Mouse (Mus musculus): ENCODE measurements around the gene Rassf5. TPM values are rescaled to one million over a fixed set of nuclear protein-coding genes. Genes with fewer than 3 reads are reported as not detected.
"Not testable (repeated sequence)": the region's sequence is repeated elsewhere in the genome, so short reads cannot be mapped to it uniquely, and the experiment has no call there.

Gene Rassf5
- polyA plus RNA-seq, 1 experiment from 2014 or later: 7.1 TPM

- no peaks in the 10 kb centered on the region for H3K4me1 ChIP-seq (ENCODE audit: control insufficient read depth, insufficient read depth, low read length)
- H3K36me3 ChIP-seq (ENCODE audit: control insufficient read depth, insufficient read depth, low read length): no peaks in the 10 kb centered on the region
- H3K27me3 ChIP-seq (ENCODE audit: control insufficient read depth, insufficient read depth, low read length): no peaks in the 10 kb centered on the region
- WGBS: 82% methylated on average over 10 of the region's 10 CpGs
- no peak overlapping the region for H3K27ac ChIP-seq (ENCODE audit: low read length)
- ATAC-seq (ENCODE audit: insufficient read depth, low FRiP score): no peak
- H3K4me2 ChIP-seq (ENCODE audit: low read depth, low read length): no peak overlapping the region
- H3K9me3 ChIP-seq (replicated peaks; ENCODE audit: control insufficient read depth, low read length): no peaks in the 10 kb centered on the region
- no peak overlapping the region for H3K4me3 ChIP-seq (replicated peaks; ENCODE audit: low read length)
- H3K9ac ChIP-seq (ENCODE audit: low read length): no peak overlapping the region
Observed at GRCm38 (mm10) chr1:131268776-131269175, 23.7 kb upstream of the Rassf5 start.

GRCm38 (mm10) chr1:131263905-131264304 is 18.8 kb upstream of the Rassf5 start:
- no peaks in the 10 kb centered on the region for H3K27me3 ChIP-seq (ENCODE audit: control insufficient read depth, insufficient read depth, low read length)
- ATAC-seq (ENCODE audit: insufficient read depth, low FRiP score): no peak
- no peaks in the 10 kb centered on the region for H3K36me3 ChIP-seq (ENCODE audit: control insufficient read depth, insufficient read depth, low read length)
- no peak overlapping the region for H3K4me2 ChIP-seq (ENCODE audit: low read depth, low read length)
- 65% methylated on average over 12 of the region's 12 CpGs for WGBS
- H3K27ac ChIP-seq (ENCODE audit: low read length): no peak overlapping the region
- H3K9me3 ChIP-seq (replicated peaks; ENCODE audit: control insufficient read depth, low read length): no peaks in the 10 kb centered on the region
- no peak overlapping the region for H3K9ac ChIP-seq (ENCODE audit: low read length)
- H3K4me1 ChIP-seq (ENCODE audit: control insufficient read depth, insufficient read depth, low read length): no peaks in the 10 kb centered on the region
- no peak overlapping the region for H3K4me3 ChIP-seq (replicated peaks; ENCODE audit: low read length)

- Histone ChIP-seq H3K9me3 (replicated peaks; ENCODE audit: control insufficient read depth, low read length) (no peaks in the 10 kb centered on the region), H3K36me3 (ENCODE audit: control insufficient read depth, insufficient read depth, low read length) (no peaks in the 10 kb centered on the region), H3K27ac (ENCODE audit: low read length) (no peak overlapping the region), H3K4me1 (ENCODE audit: control insufficient read depth, insufficient read depth, low read length) (no peaks in the 10 kb centered on the region), H3K4me2 (ENCODE audit: low read depth, low read length) (no peak overlapping the region), H3K9ac (ENCODE audit: low read length) (no peak overlapping the region), H3K4me3 (replicated peaks; ENCODE audit: low read length) (no peak overlapping the region), H3K27me3 (ENCODE audit: control insufficient read depth, insufficient read depth, low read length) (no peaks in the 10 kb centered on the region)
- WGBS: 28% methylated on average over 10 of the region's 10 CpGs
- ATAC-seq (ENCODE audit: insufficient read depth, low FRiP score): no peak
Observed at GRCm38 (mm10) chr1:131260309-131260656, 15.2 kb upstream of the Rassf5 start.

GRCm38 (mm10) chr1:131259632-131260308 is 14.7 kb upstream of the Rassf5 start:
- H3K9ac ChIP-seq (ENCODE audit: low read length): no peak overlapping the region
- WGBS: 70% methylated on average over 10 of the region's 10 CpGs
- H3K27me3 ChIP-seq (ENCODE audit: control insufficient read depth, insufficient read depth, low read length): no peaks in the 10 kb centered on the region
- H3K27ac ChIP-seq (ENCODE audit: low read length): no peak overlapping the region
- no peaks in the 10 kb centered on the region for H3K4me1 ChIP-seq (ENCODE audit: control insufficient read depth, insufficient read depth, low read length)
- no peak overlapping the region for H3K4me3 ChIP-seq (replicated peaks; ENCODE audit: low read length)
- H3K9me3 ChIP-seq (replicated peaks; ENCODE audit: control insufficient read depth, low read length): no peaks in the 10 kb centered on the region
- H3K36me3 ChIP-seq (ENCODE audit: control insufficient read depth, insufficient read depth, low read length): no peaks in the 10 kb centered on the region
- ATAC-seq (ENCODE audit: insufficient read depth, low FRiP score): no peak
- H3K4me2 ChIP-seq (ENCODE audit: low read depth, low read length): no peak overlapping the region

GRCm38 (mm10) chr1:131257288-131257687 is 12.2 kb upstream of the Rassf5 start:
- Histone ChIP-seq H3K27ac (ENCODE audit: low read length) (no peak overlapping the region), H3K9me3 (replicated peaks; ENCODE audit: control insufficient read depth, low read length) (no peaks in the 10 kb centered on the region), H3K36me3 (ENCODE audit: control insufficient read depth, insufficient read depth, low read length) (no peaks in the 10 kb centered on the region), H3K4me1 (ENCODE audit: control insufficient read depth, insufficient read depth, low read length) (peaks cover 5% of the 10 kb centered on the region), H3K4me2 (ENCODE audit: low read depth, low read length) (no peak overlapping the region), H3K4me3 (replicated peaks; ENCODE audit: low read length) (no peak overlapping the region), H3K9ac (ENCODE audit: low read length) (no peak overlapping the region), H3K27me3 (ENCODE audit: control insufficient read depth, insufficient read depth, low read length) (no peaks in the 10 kb centered on the region)
- ATAC-seq (ENCODE audit: insufficient read depth, low FRiP score): no peak
- WGBS: 64% methylated on average over 6 of the region's 6 CpGs

GRCm38 (mm10) chr1:131252516-131253250 is 7.6 kb upstream of the Rassf5 start:
- peak; percentile 62; the same call in 1 of the 2 replicates for ATAC-seq (ENCODE audit: insufficient read depth, low FRiP score)
- not testable (repeated sequence) for H3K4me2 ChIP-seq (ENCODE audit: low read depth, low read length); H3K36me3 ChIP-seq (ENCODE audit: control insufficient read depth, insufficient read depth, low read length); H3K4me3 ChIP-seq (replicated peaks; ENCODE audit: low read length); H3K27me3 ChIP-seq (ENCODE audit: control insufficient read depth, insufficient read depth, low read length); H3K9me3 ChIP-seq (replicated peaks; ENCODE audit: control insufficient read depth, low read length)
- peaks cover 14% of the 10 kb centered on the region for H3K4me1 ChIP-seq (ENCODE audit: control insufficient read depth, insufficient read depth, low read length)
- H3K9ac ChIP-seq (ENCODE audit: low read length): peak overlapping the region; percentile 12; the same call in 1 of the 2 replicates
- 60% methylated on average over 7 of the region's 7 CpGs for WGBS
- H3K27ac ChIP-seq (ENCODE audit: low read length): peak overlapping the region; percentile 82

GRCm38 (mm10) chr1:131246433-131247395 is 1.7 kb upstream of the Rassf5 start:
- Histone ChIP-seq H3K4me1 (ENCODE audit: control insufficient read depth, insufficient read depth, low read length) (peaks cover 26% of the 10 kb centered on the region), H3K4me2 (ENCODE audit: low read depth, low read length) (peak overlapping the region; percentile 97), H3K4me3 (replicated peaks; ENCODE audit: low read length) (no peak overlapping the region), H3K36me3 (ENCODE audit: control insufficient read depth, insufficient read depth, low read length) (no peaks in the 10 kb centered on the region), H3K27me3 (ENCODE audit: control insufficient read depth, insufficient read depth, low read length) (0 out of 2 replicates have a peak, but pooled peaks cover 9% of the 10 kb centered on the region), H3K9me3 (replicated peaks; ENCODE audit: control insufficient read depth, low read length) (no peaks in the 10 kb centered on the region), H3K27ac (ENCODE audit: low read length) (0 out of 2 replicates have a peak overlapping the region, but pooled peaks have one; percentile 30), H3K9ac (ENCODE audit: low read length) (peak overlapping the region; percentile 64)
- ATAC-seq (ENCODE audit: insufficient read depth, low FRiP score): no peak
- 10% methylated on average over 7 of the region's 7 CpGs for WGBS

- Histone ChIP-seq H3K27me3 (ENCODE audit: control insufficient read depth, insufficient read depth, low read length) (0 out of 2 replicates have a peak, but pooled peaks cover 9% of the 10 kb centered on the region), H3K9me3 (replicated peaks; ENCODE audit: control insufficient read depth, low read length) (no peaks in the 10 kb centered on the region), H3K36me3 (ENCODE audit: control insufficient read depth, insufficient read depth, low read length) (no peaks in the 10 kb centered on the region), H3K9ac (ENCODE audit: low read length) (peak overlapping the region; percentile 85; the same call in 1 of the 2 replicates), H3K27ac (ENCODE audit: low read length) (0 out of 2 replicates have a peak overlapping the region, but pooled peaks have one; percentile 30), H3K4me1 (ENCODE audit: control insufficient read depth, insufficient read depth, low read length) (peaks cover 23% of the 10 kb centered on the region), H3K4me2 (ENCODE audit: low read depth, low read length) (peak overlapping the region; percentile 97), H3K4me3 (replicated peaks; ENCODE audit: low read length) (peak overlapping the region; percentile 75)
- ATAC-seq (ENCODE audit: insufficient read depth, low FRiP score): peak; percentile 27; the same call in 1 of the 2 replicates
- 11% methylated on average over 9 of the region's 9 CpGs for WGBS
Observed at GRCm38 (mm10) chr1:131245926-131246325, 868 bp upstream of the Rassf5 start.

All from stomach, embryonic 16.5 days (tissue).